Mouse (Mus musculus) adrenal gland, postnatal 14 days (tissue): ENCODE data around the gene Clptm1. TPM values are rescaled to one million over a fixed set of nuclear protein-coding genes. Genes with fewer than 3 reads are reported as not detected.
"Not testable (repeated sequence)": the region's sequence is repeated elsewhere in the genome, so short reads cannot be mapped to it uniquely, and the experiment has no call there.

Source experiments
- DNase-seq: peaks from one replicate; pipeline ENCODE4 v3.0.0; 2021; ENCODE audit warnings: mixed read lengths
- total RNA-seq: library from RNA; stranded (reverse); gene quantifications from 2 replicates; pipeline ENCODE4 v1.2.3, GENCODE M21; 2021

Clptm1 gene
- total RNA-seq, 1 experiment from 2014 or later: 116 TPM

DNA sequence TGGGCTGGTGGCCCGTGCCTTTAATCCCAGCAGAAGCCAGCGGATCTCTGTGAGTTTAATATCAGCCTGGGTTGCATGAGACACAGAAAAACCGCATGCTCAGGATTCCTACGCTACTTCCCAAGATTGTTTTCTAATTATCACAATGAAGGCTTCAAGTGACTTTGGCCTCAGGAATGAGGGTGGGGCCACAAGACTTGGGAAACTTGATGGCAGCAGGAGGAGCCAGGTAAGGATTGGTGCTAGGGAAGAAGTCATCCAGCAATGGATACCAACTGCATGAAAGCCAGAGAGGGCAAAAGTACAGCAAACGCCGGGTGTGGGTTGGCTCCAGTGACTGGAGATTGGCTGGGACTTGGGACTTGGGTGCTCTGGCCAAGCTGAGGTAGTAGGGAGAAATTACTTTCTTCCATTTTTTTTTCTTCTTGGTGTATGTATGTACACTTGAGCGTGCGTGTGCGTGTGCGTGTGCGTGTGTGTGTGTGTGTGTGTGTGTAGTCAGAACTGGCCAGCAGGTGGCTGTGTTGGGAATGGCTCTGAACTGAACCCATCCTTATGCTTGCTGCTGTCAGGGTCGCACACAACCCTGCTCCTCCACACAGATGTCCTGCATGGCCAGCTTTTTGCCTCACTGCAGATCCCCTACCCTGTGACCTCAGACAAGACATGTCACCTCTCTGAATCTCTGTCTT lies 55.0 kb downstream of the Clptm1 start:
- no peak for DNase-seq

- DNase-seq: no peak
Measured at GRCm38 (mm10) chr7:19607291-19607690, 57.5 kb downstream of the Clptm1 start.

DNA sequence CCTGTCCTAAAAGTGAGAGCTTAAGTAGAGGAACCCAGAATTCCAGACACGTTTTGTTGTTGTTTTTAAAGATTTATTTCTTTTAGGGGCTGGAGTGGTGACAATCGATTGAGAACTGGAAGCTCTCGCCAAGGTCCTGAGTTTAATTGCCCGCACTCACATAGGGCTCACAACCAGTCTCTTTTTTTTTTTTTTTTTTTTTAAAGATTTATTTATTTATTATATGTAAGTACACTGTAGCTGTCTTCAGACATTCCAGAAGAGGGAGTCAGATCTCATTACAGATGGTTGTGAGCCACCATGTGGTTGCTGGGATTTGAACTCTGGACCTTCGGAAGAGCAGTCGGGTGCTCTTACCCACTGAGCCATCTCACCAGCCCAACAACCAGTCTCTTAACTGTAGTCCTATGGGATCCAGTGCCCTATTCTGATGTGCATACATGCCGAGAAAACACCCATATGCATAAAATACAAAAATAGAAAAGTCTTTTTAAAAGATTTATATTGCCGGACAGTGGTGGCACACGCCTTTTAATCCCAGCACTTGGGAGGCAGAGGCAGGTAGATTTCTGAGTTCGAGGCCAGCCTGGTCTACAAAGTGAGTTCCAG lies 60.1 kb downstream of the Clptm1 start:
- DNase-seq: not testable (repeated sequence)

- peak; percentile 99 for DNase-seq
Measured at GRCm38 (mm10) chr7:19603849-19604605, 60.8 kb downstream of the Clptm1 start, which contains the start of gene Clasrp. Clasrp (minus strand) TSS chr7:19604486.

GRCm38 (mm10) chr7:19603055-19603454 lies 61.8 kb downstream of the Clptm1 start:
- no peak for DNase-seq

DNA sequence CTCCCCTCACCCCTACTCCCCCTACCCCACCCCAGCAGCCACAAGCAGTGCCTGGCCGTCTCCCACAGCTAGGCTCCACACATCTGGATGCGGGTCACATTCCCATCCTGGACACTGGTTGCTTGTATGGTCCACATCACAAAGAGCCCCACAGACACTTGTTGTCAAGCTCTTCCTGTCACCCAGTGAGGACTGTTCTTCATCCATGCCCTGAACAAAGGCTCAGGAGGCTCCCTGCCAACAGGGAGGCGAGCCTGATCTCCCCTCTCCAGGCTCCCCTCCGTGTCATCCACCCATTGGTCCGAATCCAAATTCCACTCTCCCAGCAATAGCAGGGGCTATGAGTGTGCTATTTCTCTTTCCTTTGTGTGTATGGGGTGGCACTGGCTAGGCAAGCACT lies 64.3 kb downstream of the Clptm1 start:
- DNase-seq: no peak

DNA sequence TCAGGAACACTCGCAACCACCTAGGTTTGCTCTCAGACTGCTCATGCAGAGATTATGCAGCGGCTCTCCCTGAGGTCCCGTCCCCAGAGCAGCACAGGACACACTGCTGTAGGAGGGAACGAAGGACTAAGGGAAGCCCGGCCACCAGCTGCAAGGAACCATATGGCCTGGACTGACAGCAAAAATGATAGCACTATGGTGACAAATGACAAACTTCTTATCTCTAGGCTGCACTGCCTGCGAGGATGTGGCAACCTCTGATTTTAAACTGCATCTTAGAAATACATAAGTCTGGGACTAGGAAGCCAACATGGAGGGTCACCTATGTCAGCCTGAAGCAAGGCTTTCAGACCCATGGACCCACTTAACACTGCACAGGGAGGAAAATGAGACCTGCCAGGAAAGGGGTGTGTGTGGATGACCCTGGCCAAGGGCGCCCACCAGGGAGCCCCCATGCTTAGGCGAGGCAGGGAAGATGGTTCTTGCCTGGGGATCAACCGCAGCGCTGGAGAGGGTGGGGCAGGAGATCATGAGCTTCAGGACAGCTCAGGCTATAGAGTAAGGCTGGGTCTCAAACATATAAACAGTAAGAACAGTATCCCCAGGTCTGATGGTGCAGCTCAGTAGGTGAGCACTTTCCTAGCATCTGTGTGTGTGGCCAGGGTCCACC lies 71.6 kb downstream of the Clptm1 start:
- DNase-seq: no peak

GRCm38 (mm10) chr7:19589917-19590316 lies 74.9 kb downstream of the Clptm1 start:
- DNase-seq: peak; percentile 90

DNA sequence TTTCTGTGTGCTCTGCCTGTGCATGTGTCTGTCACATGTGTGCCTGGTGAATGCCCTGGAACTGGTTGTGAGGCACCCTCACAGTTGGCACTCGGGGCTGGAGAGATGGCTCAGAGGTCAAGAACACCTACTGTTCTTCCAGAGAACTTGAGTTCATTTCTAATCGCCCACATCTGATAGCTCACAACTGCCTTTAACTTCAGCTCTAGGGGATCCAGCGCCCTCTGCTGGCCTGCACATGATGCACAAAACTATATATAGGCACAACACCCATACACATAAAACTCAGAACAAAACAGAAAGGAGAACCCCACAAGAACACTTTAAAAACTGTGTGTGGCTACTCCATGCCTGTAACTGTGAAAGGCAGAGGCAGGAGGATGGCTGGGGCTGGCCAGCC lies 75.6 kb downstream of the Clptm1 start:
- DNase-seq: peak; percentile 71

DNA sequence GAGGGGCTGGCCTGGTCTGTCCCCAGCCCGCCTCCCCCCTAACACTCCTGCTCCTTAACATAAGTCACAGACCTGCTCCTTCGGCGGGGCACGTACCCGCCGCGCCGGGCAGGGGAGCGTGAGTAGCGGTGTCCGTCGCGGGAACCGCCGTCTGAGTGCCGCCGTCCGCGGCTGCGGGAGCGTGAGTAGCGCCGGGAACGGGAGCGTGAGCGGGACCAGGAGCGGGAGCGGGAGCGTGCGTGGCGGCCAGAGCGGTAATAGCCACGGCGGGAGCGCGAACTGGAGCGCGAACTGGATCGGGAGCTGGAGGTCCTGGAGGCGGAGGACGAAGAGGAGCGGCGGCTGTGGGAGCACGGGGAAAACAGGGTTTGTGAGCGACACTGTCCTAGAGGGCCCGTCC lies 78.6 kb downstream of the Clptm1 start:
- no peak for DNase-seq

Other genes starting within 250 kb of the Clptm1 start
- 45.1 and 45.2 TPM in 2 replicates for gene Mark4, start 206.2 kb downstream of the Clptm1 start, total RNA-seq
- 21.8 and 22.0 TPM in 2 replicates for gene Exoc3l2, start 201.7 kb downstream of the Clptm1 start, total RNA-seq
- gene Bloc1s3, start 156.7 kb downstream of the Clptm1 start, total RNA-seq: 6.7 and 8.6 TPM in 2 replicates
- 69.4 and 71.2 TPM in 2 replicates for gene Trappc6a, start 156.6 kb downstream of the Clptm1 start, total RNA-seq
- gene Nkpd1, start 147.2 kb downstream of the Clptm1 start, total RNA-seq: 0.15 and 0.83 TPM in 2 replicates
- gene Ppp1r37, start 102.0 kb downstream of the Clptm1 start, total RNA-seq: 58.8 and 64.2 TPM in 2 replicates
- 0.44 and 1.1 TPM in 2 replicates for gene Zfp296, start 87.7 kb downstream of the Clptm1 start, total RNA-seq
- 59.3 and 65.4 TPM in 2 replicates for gene Gemin7, start 87.4 kb downstream of the Clptm1 start, total RNA-seq
- gene Clasrp, start 60.5 kb downstream of the Clptm1 start, total RNA-seq: 36.9 and 52.2 TPM in 2 replicates
- gene Relb, start 35.6 kb downstream of the Clptm1 start, total RNA-seq: 19.3 and 26.2 TPM in 2 replicates
- 53.4 TPM in 1 of 2 replicates, not detected in the other for gene Apoc2, start 12.9 kb upstream of the Clptm1 start, total RNA-seq
- gene Gm44805, start 16.4 kb upstream of the Clptm1 start, total RNA-seq: 1.7 and 2.6 TPM in 2 replicates
- gene Apoc4, start 16.4 kb upstream of the Clptm1 start, total RNA-seq: 72.2 and 240 TPM in 2 replicates
- 845 and 1,967 TPM in 2 replicates for gene Apoc1, start 27.6 kb upstream of the Clptm1 start, total RNA-seq
- 972 and 3,675 TPM in 2 replicates for gene Apoe, start 34.2 kb upstream of the Clptm1 start, total RNA-seq
- gene Tomm40, start 50.4 kb upstream of the Clptm1 start, total RNA-seq: 136 and 145 TPM in 2 replicates
- gene Nectin2, start 85.5 kb upstream of the Clptm1 start, total RNA-seq: 90.1 and 94.7 TPM in 2 replicates
- gene Bcam, start 106.0 kb upstream of the Clptm1 start, total RNA-seq: 59.8 and 70.8 TPM in 2 replicates
- gene Cblc, start 131.8 kb upstream of the Clptm1 start, total RNA-seq: 1.4 TPM in 1 of 2 replicates, not detected in the other
- 26.6 and 36.9 TPM in 2 replicates for gene Bcl3, start 157.7 kb upstream of the Clptm1 start, total RNA-seq
- 0.59 TPM in 1 of 2 replicates, not detected in the other for gene Gm19345, start 187.0 kb upstream of the Clptm1 start, total RNA-seq
- gene Ceacam16, start 196.3 kb upstream of the Clptm1 start, total RNA-seq: 0.33 and 0.38 TPM in 2 replicates
- not detected in 2 replicates for gene Ceacam19, start 222.9 kb upstream of the Clptm1 start, total RNA-seq